Mouse (Mus musculus) CH12.LX (cell line): ENCODE measurements around the gene Sh3bp2. TPM values are rescaled to one million over a fixed set of nuclear protein-coding genes. Genes with fewer than 3 reads are reported as not detected.

Experiments used
- DNase-seq: peaks from one replicate; pipeline ENCODE4 v3.0.0-alpha.2; 2013; ENCODE audit errors: extremely low read depth
- H3K27ac ChIP-seq: 2 replicates; pipeline ENCODE4 v1.5.1; 2012; ENCODE audit warnings: low read depth, mild to moderate bottlenecking, control low read depth, moderate library complexity; ENCODE audit not compliant: insufficient read depth
- H3K27me3 ChIP-seq: replicated peaks from 2 replicates; pipeline ENCODE3; 2012; ENCODE audit warnings: inconsistent platforms
- H3K36me3 ChIP-seq, 2 experiments: replicated peaks in 1 of 2; 2 replicates each; pipeline versions ENCODE3 to v1.6.1; 2012; ENCODE audit warnings: inconsistent platforms in 1 of 2, low read length in 1 of 2, mild to moderate bottlenecking in 1 of 2, mixed read lengths in 1 of 2, moderate library complexity in 1 of 2; ENCODE audit not compliant: control insufficient read depth in 1 of 2, insufficient read depth in 1 of 2
- H3K4me1 ChIP-seq, 2 experiments: 2 replicates each; pipeline ENCODE4 v1.6.1; 2012; ENCODE audit warnings: inconsistent platforms in 1 of 2, moderate library complexity in 1 of 2; ENCODE audit not compliant: insufficient read depth in 2 of 2, control insufficient read depth in 1 of 2
- H3K4me2 ChIP-seq: 2 replicates; pipeline ENCODE4 v1.6.1; 2012; ENCODE audit warnings: low read depth, mild to moderate bottlenecking, control low read depth; ENCODE audit not compliant: poor library complexity, insufficient read depth, severe bottlenecking
- H3K4me3 ChIP-seq, 3 experiments: fragments of 150-350 bp in 1 of 3; sonication (generic) in 1 of 3; replicated peaks in 1 of 3; 2 replicates each; pipeline versions ENCODE3 to v1.5.1; 2011 to 2012; ENCODE audit warnings: low read depth in 2 of 3, low read length in 2 of 3, mild to moderate bottlenecking in 2 of 3, moderate library complexity in 2 of 3, control low read depth in 1 of 3, improper control_type of control experiment in 1 of 3, inconsistent platforms in 1 of 3, mixed read lengths in 1 of 3; ENCODE audit not compliant: poor library complexity in 1 of 3
- H3K79me2 ChIP-seq: replicated peaks from 2 replicates; pipeline ENCODE4 v1.6.1; 2012; ENCODE audit warnings: mild to moderate bottlenecking, moderate library complexity; ENCODE audit not compliant: control insufficient read depth, poor library complexity, insufficient read depth, severe bottlenecking; ENCODE audit errors: extremely low read depth
- H3K9ac ChIP-seq: 2 replicates; pipeline ENCODE4 v1.6.1; 2012; ENCODE audit warnings: low read depth, mild to moderate bottlenecking, control low read depth, moderate library complexity; ENCODE audit not compliant: insufficient read depth
- H3K9me3 ChIP-seq: replicated peaks from 2 replicates; pipeline ENCODE3; 2012; ENCODE audit warnings: low read length, inconsistent platforms, mixed read lengths
- CHD1 ChIP-seq: IDR thresholded peaks from 2 replicates; pipeline ENCODE4 v1.6.1; 2012; ENCODE audit warnings: low read depth, low read length, improper control_type of control experiment, inconsistent platforms
- ELF1 ChIP-seq: IDR thresholded peaks from 2 replicates; pipeline ENCODE4 v1.6.1; 2014; ENCODE audit warnings: low read depth, mild to moderate bottlenecking, inconsistent platforms, low read length, improper control_type of control experiment
- HCFC1 ChIP-seq: IDR thresholded peaks from 2 replicates; pipeline ENCODE4 v1.6.1; 2012; ENCODE audit warnings: low read depth, mild to moderate bottlenecking, inconsistent platforms, low read length, improper control_type of control experiment
- IRF4 ChIP-seq: IDR thresholded peaks from 2 replicates; pipeline ENCODE4 v1.6.1; 2014; ENCODE audit warnings: low read depth, mild to moderate bottlenecking, inconsistent platforms, low read length, improper control_type of control experiment
- JUN ChIP-seq: IDR thresholded peaks from 2 replicates; pipeline ENCODE4 v1.6.1; 2011; ENCODE audit warnings: low read depth, mild to moderate bottlenecking, low read length, improper control_type of control experiment, moderate library complexity; ENCODE audit not compliant: insufficient read depth
- MAX ChIP-seq: IDR thresholded peaks from 2 replicates; pipeline ENCODE4 v1.6.1; 2011; ENCODE audit warnings: low read length, improper control_type of control experiment
- MEF2A ChIP-seq: IDR thresholded peaks from 2 replicates; pipeline ENCODE4 v1.6.1; 2014; ENCODE audit warnings: low read depth, mild to moderate bottlenecking, inconsistent platforms, low read length, improper control_type of control experiment, borderline replicate concordance
- MXI1 ChIP-seq: IDR thresholded peaks from 2 replicates; pipeline ENCODE4 v1.6.1; 2011; ENCODE audit warnings: mild to moderate bottlenecking, low read depth, low read length, improper control_type of control experiment
- POLR2A ChIP-seq: IDR thresholded peaks from 2 replicates; pipeline ENCODE4 v1.6.1; 2011; ENCODE audit warnings: low read depth, mild to moderate bottlenecking, improper control_type of control experiment, low read length
- POLR2AphosphoS2 ChIP-seq: IDR thresholded peaks from 2 replicates; pipeline ENCODE4 v1.6.1; 2011; ENCODE audit warnings: low read depth, low read length, improper control_type of control experiment
- RCOR1 ChIP-seq: conservative IDR thresholded peaks from 2 replicates; pipeline ENCODE4 v1.6.1; 2012; ENCODE audit warnings: low read depth, mild to moderate bottlenecking, inconsistent platforms, low read length, improper control_type of control experiment
- TBP ChIP-seq: conservative IDR thresholded peaks from 2 replicates; pipeline ENCODE4 v1.6.1; 2011; ENCODE audit warnings: low read depth, low read length, improper control_type of control experiment
- UBTF ChIP-seq: IDR thresholded peaks from 2 replicates; pipeline ENCODE4 v1.6.1; 2012; ENCODE audit warnings: low read depth, mild to moderate bottlenecking, inconsistent platforms, low read length, improper control_type of control experiment, moderate library complexity
- ZC3H11A ChIP-seq: IDR thresholded peaks from 2 replicates; pipeline ENCODE4 v1.6.1; 2012; ENCODE audit warnings: low read depth, mild to moderate bottlenecking, inconsistent platforms, low read length, improper control_type of control experiment
- dilution Hi-C: fragments of 300-500 bp; cut with MboI; formaldehyde crosslinking; loops from 2 replicates; pipeline ENCODE4 v1.14.3; 2020; ENCODE audit warnings: low sequenced_read_pairs; ENCODE audit not compliant: extremely low pct_unique_long_range_greater_than_20kb, extremely low pct_ligation_motif_present
- in situ Hi-C: fragments of 300-500 bp; cut with MboI; formaldehyde crosslinking; loops from 3 replicates; pipeline ENCODE4 v1.14.3; 2019; ENCODE audit warnings: low sequenced_read_pairs, low pct_ligation_motif_present, low pct_unique_long_range_greater_than_20kb, mixed read lengths
- polyA plus RNA-seq: library from polyadenylated mRNA; unstranded; fragments of >175 nt; gene quantifications from 2 replicates; pipeline ENCODE4 v1.2.1, GENCODE M21; 2012; ENCODE audit warnings: low read depth; ENCODE audit not compliant: insufficient read length
- total RNA-seq, 2 experiments: library from RNA; depleted of rRNA; stranded (reverse); fragments of 300-350 nt in 1 of 2; fragments of >200 nt in 1 of 2; gene quantifications; 2 replicates each; pipeline ENCODE4 v1.2.3; 2012 to 2014

The Sh3bp2 gene
- total and polyA plus RNA-seq, 3 experiments: 5.8 to 10.5 (median 7.3) TPM

DNA sequence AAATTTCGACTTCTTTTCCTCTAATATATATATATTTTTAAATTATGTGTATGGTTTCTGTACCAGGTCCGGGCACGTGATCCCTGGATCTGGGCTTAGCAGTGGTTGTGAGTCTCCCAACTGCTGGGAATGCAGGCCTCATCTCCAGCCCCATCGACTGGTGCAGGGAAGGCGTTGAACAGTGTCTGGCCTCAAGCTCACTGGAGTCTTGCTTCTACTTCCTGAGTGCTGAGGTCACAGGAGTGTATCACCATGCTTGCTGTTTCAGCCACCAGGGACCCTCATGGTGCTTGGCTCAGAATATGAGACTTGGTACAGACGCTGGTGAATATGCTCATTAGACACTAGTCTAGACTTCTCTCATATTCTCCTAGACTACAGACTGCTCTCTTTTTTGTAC lies 67.0 kb downstream of the Sh3bp2 start:
- dilution Hi-C loops (no loop called here), in situ Hi-C loops (no loop called here)
- peaks cover 0 to 6% of the 10 kb centered on the region in 2 experiments for H3K36me3 ChIP-seq
- TF ChIP-seq CHD1 (no peak), MAX (no peak), MXI1 (no peak), ELF1 (no peak), TBP (no peak), ZC3H11A (no peak), POLR2A (no peak), UBTF (no peak), POLR2AphosphoS2 (no peak), JUN (no peak), MEF2A (no peak), HCFC1 (no peak)
- no peak overlapping the region for H3K27ac ChIP-seq
- H3K9ac ChIP-seq: no peak overlapping the region
- H3K9me3 ChIP-seq: no peaks in the 10 kb centered on the region
- H3K79me2 ChIP-seq: no peaks in the 10 kb centered on the region
- no peak for DNase-seq
- no peak overlapping the region for H3K4me3 ChIP-seq
- H3K4me2 ChIP-seq: no peak overlapping the region
- H3K27me3 ChIP-seq: no peaks in the 10 kb centered on the region
- no peaks in the 10 kb centered on the region for H3K4me1 ChIP-seq

DNA sequence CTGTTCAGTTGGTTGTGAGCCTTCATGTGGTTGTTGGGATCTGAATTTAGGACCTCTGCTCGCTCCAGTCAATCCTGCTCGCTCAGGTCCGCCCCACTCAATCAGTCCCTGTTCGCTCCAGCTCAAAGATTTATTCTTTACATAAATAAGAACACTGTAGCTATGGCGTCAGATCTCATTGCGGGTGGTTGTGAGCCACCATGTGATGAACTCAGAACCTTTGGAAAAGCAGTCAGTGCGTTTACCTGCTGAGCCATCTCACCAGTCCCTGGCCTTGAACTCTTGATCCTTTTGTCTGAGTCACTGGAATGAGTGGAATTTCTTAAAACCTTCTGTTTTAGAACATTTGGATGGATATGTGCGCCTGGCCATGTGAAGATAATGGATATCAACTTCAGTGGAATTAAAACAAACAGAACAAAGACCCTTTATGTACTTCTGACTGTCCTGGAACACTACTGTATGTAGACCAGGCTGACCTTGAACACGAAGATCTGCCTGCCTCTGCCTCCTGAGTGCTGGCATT lies 67.6 kb downstream of the Sh3bp2 start:
- in situ Hi-C loops (no loop called here), dilution Hi-C loops (no loop called here)
- Histone ChIP-seq H3K9ac (no peak overlapping the region), H3K4me3 (no peak overlapping the region), H3K4me1 (no peaks in the 10 kb centered on the region), H3K27me3 (no peaks in the 10 kb centered on the region), H3K79me2 (no peaks in the 10 kb centered on the region), H3K27ac (no peak overlapping the region), H3K36me3 (peaks cover 0 to 11% of the 10 kb centered on the region in 2 experiments), H3K9me3 (no peaks in the 10 kb centered on the region), H3K4me2 (no peak overlapping the region)
- TF ChIP-seq RCOR1: no peak
- DNase-seq: no peak

DNA sequence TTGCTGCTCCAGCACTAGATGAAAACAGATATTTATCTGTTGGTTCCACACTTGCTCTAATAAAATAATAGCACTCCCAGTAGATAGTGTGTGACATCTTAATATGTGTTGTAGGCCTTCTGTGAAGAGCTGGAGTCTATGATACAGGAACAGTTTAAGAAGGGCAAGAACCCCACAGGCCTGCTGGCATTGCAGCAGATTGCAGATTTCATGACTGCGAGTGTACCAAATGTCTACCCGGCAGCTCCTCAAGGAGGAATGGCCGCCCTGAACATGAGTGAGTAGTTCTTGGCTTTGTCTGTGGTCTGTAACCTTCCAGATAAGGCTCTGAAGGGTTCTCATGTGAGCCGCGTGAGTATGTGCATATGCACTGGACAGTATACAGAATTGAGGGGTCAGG lies 78.9 kb downstream of the Sh3bp2 start:
- peaks cover 24 to 56% of the 10 kb centered on the region in 2 experiments for H3K36me3 ChIP-seq
- no peak for TF ChIP-seq IRF4
- TF ChIP-seq, all 38 proteins: peak for 0
- Histone ChIP-seq H3K27ac (no peak overlapping the region), H3K4me2 (no peak overlapping the region), H3K4me1 (no peaks in the 10 kb centered on the region), H3K4me3 (no peak overlapping the region), H3K9me3 (no peaks in the 10 kb centered on the region), H3K9ac (no peak overlapping the region), H3K27me3 (no peaks in the 10 kb centered on the region), H3K79me2 (no peaks in the 10 kb centered on the region)
- dilution Hi-C loops: no loop called here
- no peak for DNase-seq
- in situ Hi-C loops: no loop called here
